Mouse (Mus musculus) stomach, postnatal 0 days (tissue): ENCODE data around the gene Rbm43. TPM values are rescaled to one million over a fixed set of nuclear protein-coding genes. Genes with fewer than 3 reads are reported as not detected.

Experiments
- ATAC-seq: fragments of 200-750 bp; cut with Nextera tagmentation; 2 replicates; pipeline ENCODE4 v1.8.0; 2017; ENCODE audit not compliant: low FRiP score, low TSS enrichment
- DNase-seq: peaks from one replicate; pipeline ENCODE4 v3.0.0-alpha.2; 2016; ENCODE audit warnings: low spot score
- H3K27ac ChIP-seq: fragments of 300-500 bp; sonication (generic); replicated peaks from 2 replicates; pipeline ENCODE4 v1.5.1; 2014; ENCODE audit warnings: mild to moderate bottlenecking, control low read depth
- H3K27me3 ChIP-seq: fragments of 300-500 bp; sonication (generic); 2 replicates; pipeline ENCODE4 v1.6.1; 2014; ENCODE audit warnings: low read length; ENCODE audit not compliant: control insufficient read depth, insufficient read depth
- H3K36me3 ChIP-seq: fragments of 300-500 bp; sonication (generic); 2 replicates; pipeline ENCODE4 v1.6.1; 2014; ENCODE audit warnings: low read length, mixed read lengths; ENCODE audit not compliant: control insufficient read depth, insufficient read depth
- H3K4me1 ChIP-seq: fragments of 300-500 bp; sonication (generic); replicated peaks from 2 replicates; pipeline ENCODE4 v1.6.1; 2014; ENCODE audit warnings: antibody characterized with exemption; ENCODE audit not compliant: control insufficient read depth, insufficient read depth
- H3K4me2 ChIP-seq: fragments of 300-500 bp; sonication (generic); replicated peaks from 2 replicates; pipeline ENCODE4 v1.6.1; 2014; ENCODE audit warnings: low read depth, mild to moderate bottlenecking, control low read depth, moderate library complexity
- H3K4me3 ChIP-seq: fragments of 300-500 bp; sonication (generic); 2 replicates; pipeline ENCODE4 v1.5.1; 2014; ENCODE audit warnings: low read depth, low read length, control low read depth
- H3K9ac ChIP-seq: fragments of 300-500 bp; sonication (generic); 2 replicates; pipeline ENCODE4 v1.6.1; 2014; ENCODE audit warnings: mild to moderate bottlenecking, low read length, control low read depth, mixed read lengths
- H3K9me3 ChIP-seq: fragments of 300-500 bp; sonication (generic); 2 replicates; pipeline ENCODE4 v1.6.1; 2016; ENCODE audit warnings: low read length; ENCODE audit not compliant: control insufficient read depth
- CTCF ChIP-seq: IDR thresholded peaks from 2 replicates; pipeline ENCODE4 v1.5.1; 2016; ENCODE audit warnings: antibody characterized with exemption, low read depth, mild to moderate bottlenecking, moderate library complexity
- EP300 ChIP-seq: optimal IDR thresholded peaks from 2 replicates; pipeline ENCODE3; 2016; ENCODE audit warnings: antibody characterized with exemption
- WGBS: fragments of 180-500 bp; shearing (Covaris S2); extraction: QIAGEN DNeasy Blood & Tissue Kit; methylation state at CpG from one replicate; pipeline ENCODE4 v1.1.7; 2014; 5-methylcytosine and 5-hydroxymethylcytosine counted together
- polyA plus RNA-seq: library from polyadenylated mRNA; unstranded; fragments of >200 nt; fragmentation: Nextera tagmentation; extraction: Ambion mirVana; gene quantifications from 2 replicates; pipeline ENCODE4 v1.2.1, GENCODE M21; 2015

Gene Rbm43
- polyA plus RNA-seq, 1 experiment from 2014 or later: 8.0 TPM

GRCm38 (mm10) chr2:51972142-51972541 lies 37.2 kb upstream of the Rbm43 start:
- Histone ChIP-seq H3K9me3 (no peaks in the 10 kb centered on the region), H3K27ac (peak overlapping the region; percentile 96), H3K4me3 (peak overlapping the region; percentile 75), H3K36me3 (no peaks in the 10 kb centered on the region), H3K27me3 (no peaks in the 10 kb centered on the region), H3K9ac (no peak overlapping the region), H3K4me2 (peak overlapping the region; percentile 71), H3K4me1 (no peaks in the 10 kb centered on the region)
- DNase-seq (peak; percentile 26), ATAC-seq (peak; percentile 47)
- 36% methylated on average over 5 of the region's 5 CpGs for WGBS
- TF ChIP-seq EP300 (no peak), CTCF (no peak)

GRCm38 (mm10) chr2:51970897-51971296 lies 35.9 kb upstream of the Rbm43 start:
- Histone ChIP-seq H3K27ac (no peak overlapping the region), H3K27me3 (no peaks in the 10 kb centered on the region), H3K4me2 (no peak overlapping the region), H3K36me3 (no peaks in the 10 kb centered on the region), H3K4me3 (no peak overlapping the region), H3K4me1 (no peaks in the 10 kb centered on the region), H3K9me3 (no peaks in the 10 kb centered on the region), H3K9ac (no peak overlapping the region)
- TF ChIP-seq CTCF (no peak), EP300 (no peak)
- ATAC-seq: peak; percentile 55
- DNase-seq: no peak
- WGBS: 96% methylated on average over 4 of the region's 4 CpGs

GRCm38 (mm10) chr2:51967288-51967687 lies 32.3 kb upstream of the Rbm43 start:
- H3K27ac ChIP-seq: no peak overlapping the region
- no peak for TF ChIP-seq EP300
- no peak for TF ChIP-seq CTCF
- no peak overlapping the region for H3K4me3 ChIP-seq
- WGBS: 63% methylated on average over 3 of the region's 3 CpGs
- H3K27me3 ChIP-seq: no peaks in the 10 kb centered on the region
- DNase-seq (no peak), ATAC-seq (no peak)
- H3K4me1 ChIP-seq: no peaks in the 10 kb centered on the region
- no peak overlapping the region for H3K4me2 ChIP-seq
- no peak overlapping the region for H3K9ac ChIP-seq
- no peaks in the 10 kb centered on the region for H3K9me3 ChIP-seq
- no peaks in the 10 kb centered on the region for H3K36me3 ChIP-seq

DNA sequence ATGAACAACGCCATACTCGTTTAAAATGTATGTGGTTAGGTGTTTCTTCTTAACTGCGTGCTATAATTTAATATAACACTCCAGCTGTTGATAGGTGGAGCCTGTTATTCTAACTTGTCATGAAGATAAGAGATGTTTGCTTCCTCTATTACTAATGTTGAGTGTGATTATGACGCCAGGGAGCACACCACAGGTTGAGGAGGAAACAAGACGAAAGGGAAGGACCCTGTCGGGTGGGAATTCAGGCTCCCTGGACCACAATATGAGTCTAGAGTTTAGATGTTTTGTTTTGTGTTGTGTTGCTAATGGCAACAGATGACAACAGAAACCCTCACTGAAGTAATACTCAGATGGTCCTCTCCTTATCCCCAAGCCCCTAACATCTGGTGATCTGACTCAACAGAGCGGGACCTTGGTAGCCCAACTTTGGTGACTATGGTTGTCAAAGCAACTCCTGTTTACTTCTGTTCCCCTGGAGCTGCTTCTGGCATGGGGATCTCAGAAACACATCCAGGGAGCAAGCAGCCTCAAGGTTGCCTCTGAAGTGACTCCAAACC lies 18.8 kb upstream of the Rbm43 start:
- Histone ChIP-seq H3K9me3 (no peaks in the 10 kb centered on the region), H3K4me2 (no peak overlapping the region), H3K36me3 (no peaks in the 10 kb centered on the region), H3K27me3 (no peaks in the 10 kb centered on the region), H3K4me1 (no peaks in the 10 kb centered on the region), H3K4me3 (no peak overlapping the region), H3K9ac (no peak overlapping the region), H3K27ac (no peak overlapping the region)
- no peak for DNase-seq
- no peak for ATAC-seq
- TF ChIP-seq EP300 (no peak), CTCF (no peak)
- 75% methylated on average over 7 of the region's 7 CpGs for WGBS

GRCm38 (mm10) chr2:51950876-51951275 lies 15.9 kb upstream of the Rbm43 start:
- Histone ChIP-seq H3K36me3 (no peaks in the 10 kb centered on the region), H3K4me3 (no peak overlapping the region), H3K4me1 (no peaks in the 10 kb centered on the region), H3K27ac (no peak overlapping the region), H3K9me3 (no peaks in the 10 kb centered on the region), H3K27me3 (no peaks in the 10 kb centered on the region), H3K4me2 (no peak overlapping the region), H3K9ac (no peak overlapping the region)
- WGBS: 20% methylated on average over 1 of the region's 1 CpGs
- TF ChIP-seq CTCF: no peak
- no peak for TF ChIP-seq EP300
- no peak for DNase-seq
- no peak for ATAC-seq

DNA sequence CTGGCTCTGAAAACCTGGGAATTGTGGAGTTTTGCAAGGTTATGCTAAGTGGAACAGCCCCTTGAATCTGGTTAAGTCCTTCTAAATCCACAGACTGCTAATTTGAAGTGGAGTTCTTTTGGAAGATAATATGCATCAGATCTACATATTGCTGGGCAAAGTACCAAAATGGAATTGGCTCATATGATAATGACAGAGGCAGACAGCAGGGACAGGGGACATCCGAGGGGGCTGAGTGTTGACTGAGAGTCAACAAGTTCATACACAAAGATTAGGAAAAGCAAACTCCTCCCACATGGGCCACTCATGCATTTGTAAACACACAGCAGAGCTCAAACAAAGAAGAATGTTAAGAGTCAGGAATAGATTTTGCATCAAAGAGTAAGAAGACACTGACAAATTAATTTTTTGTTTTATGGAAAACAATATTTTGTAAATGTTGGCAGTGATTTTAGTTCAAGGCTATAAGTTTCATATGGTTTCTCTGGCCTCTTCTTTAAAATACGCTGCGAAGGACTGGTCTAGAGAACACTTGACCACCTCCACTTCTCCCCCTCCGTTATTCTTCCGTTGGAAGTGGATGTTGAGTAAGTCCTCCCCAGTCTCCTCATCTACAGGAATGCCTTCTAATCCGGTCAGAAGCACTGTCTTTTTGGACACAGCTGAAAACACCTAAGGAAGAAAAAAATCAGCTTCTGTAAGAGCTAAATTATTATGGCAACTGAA lies 13.3 kb upstream of the Rbm43 start:
- DNase-seq (no peak), ATAC-seq (peak; percentile 53; the same call in 1 of the 2 replicates)
- Histone ChIP-seq H3K4me1 (no peaks in the 10 kb centered on the region), H3K27ac (no peak overlapping the region), H3K9me3 (no peaks in the 10 kb centered on the region), H3K9ac (no peak overlapping the region), H3K27me3 (no peaks in the 10 kb centered on the region), H3K4me3 (no peak overlapping the region), H3K4me2 (no peak overlapping the region), H3K36me3 (no peaks in the 10 kb centered on the region)
- WGBS: 50% methylated on average over 6 of the region's 6 CpGs
- TF ChIP-seq EP300 (no peak), CTCF (no peak)
